Mouse (Mus musculus): ENCODE results near the gene Gng5. TPM values are rescaled to one million over a fixed set of nuclear protein-coding genes. Genes with fewer than 3 reads are reported as not detected.

Gng5 gene
- total RNA-seq, 2 experiments from 2014 or later = 264 to 272 TPM

DNA sequence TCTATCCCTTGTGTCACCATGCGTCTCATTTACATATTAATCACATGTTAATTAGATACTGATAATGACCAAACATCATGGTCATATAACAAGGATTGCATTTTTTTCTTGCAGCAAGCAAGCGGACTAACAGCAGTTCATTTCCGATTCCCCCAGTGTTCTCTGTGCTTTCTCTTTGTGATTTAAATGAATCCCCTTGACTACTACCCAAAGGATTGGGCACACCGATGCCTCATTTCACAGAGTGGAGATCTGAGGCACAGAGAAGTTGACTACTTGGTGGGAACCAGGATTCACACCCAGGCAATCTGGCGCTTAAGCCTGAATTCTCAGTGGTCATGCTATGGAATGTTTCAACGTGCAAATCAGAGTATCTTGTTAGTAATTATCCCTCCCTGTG lies 35.4 kb downstream of the Gng5 start:
- DNase-seq (ENCODE audit: low spot score in 2 of 2) = no peak

DNA sequence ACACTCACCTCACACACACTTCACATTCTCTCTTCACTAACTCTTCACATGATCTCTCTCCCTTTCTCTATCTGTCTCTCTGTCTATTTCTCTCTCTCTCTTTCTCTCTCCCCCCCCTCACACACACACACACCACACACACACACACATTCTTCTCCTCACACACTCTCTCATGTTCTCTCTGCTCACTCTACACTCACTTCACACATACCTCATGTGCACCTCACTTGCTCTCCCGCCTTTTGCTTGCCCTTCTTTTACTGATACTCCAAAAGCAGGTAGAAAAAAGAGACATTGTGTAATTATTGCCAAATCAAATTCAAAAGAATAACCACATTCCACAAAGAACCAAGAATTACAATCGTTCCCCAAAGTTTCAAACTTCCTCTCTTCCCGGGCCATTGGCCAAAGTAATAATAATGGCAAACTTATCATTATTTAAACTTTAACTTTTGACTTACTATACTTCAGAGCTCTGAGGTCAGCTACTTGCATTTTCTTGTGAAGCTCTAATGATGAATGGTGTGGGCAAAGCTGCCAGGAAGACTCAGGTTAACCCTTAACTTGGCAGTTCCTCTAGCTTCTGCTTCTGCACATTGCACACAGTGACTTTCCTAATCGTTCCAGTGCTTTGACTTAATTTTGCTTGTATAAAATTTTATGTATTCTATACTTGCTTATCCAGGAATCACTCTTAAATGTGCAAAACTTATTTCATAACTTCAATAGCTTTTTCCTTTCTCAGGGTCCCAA lies 41.1 kb downstream of the Gng5 start:
- no peak for DNase-seq (ENCODE audit: low spot score in 2 of 2)

DNA sequence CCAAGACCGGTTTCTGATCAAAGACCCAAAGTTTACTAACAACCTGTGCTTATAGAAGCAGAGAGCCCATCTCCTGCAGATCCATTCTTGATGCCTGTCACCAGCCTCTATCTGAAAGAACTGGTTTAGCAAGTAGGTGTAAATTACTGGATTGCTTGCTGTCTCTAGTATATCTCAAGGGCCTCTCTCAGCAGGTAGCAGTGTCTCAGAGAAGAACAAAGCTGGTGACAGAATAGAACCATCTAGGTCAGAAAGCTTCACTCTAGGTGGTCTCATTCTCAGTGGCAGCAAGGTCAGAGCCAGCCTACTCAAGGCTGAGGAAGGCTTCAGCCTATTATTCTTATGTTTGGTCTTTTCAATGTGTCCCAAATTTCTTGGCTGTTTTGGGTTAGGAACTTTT lies 44.0 kb downstream of the Gng5 start:
- no peak for DNase-seq (ENCODE audit: low spot score in 2 of 2)

DNA sequence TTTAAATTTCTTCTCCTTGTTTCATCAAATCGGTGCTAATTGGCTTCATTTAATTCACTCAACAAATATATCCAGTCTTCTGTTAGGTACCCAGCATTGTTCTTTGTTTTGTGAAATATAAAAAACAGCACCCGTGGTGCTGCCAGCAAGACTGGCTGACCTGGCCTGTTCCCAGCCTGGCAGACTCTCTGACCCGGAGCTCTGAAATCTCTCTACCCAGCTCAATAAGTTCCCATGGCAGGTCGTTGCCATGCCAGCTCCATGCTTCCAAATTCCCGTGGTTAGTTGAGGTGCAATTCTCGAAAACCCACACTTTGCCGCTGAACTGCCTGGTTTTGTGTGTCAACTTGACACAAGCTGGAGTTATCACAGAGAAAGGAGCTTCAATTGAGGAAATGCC lies 55.2 kb downstream of the Gng5 start:
- DNase-seq (ENCODE audit: low spot score in 2 of 2) = no peak

Other genes starting within 250 kb of the Gng5 start
- 1 to 10 TPM; 6.4 to 6.6 TPM for gene Ssx2ip, start 95.2 kb upstream of the Gng5 start, total RNA-seq (2021)
- gene Ctbs, start 50.0 kb upstream of the Gng5 start, total RNA-seq (2021) = 1 to 10 TPM; 5.3 to 8.2 TPM
- gene Spata1, start 54 bp upstream of the Gng5 start, total RNA-seq (2021) = 1 to 10 TPM; 2.7 to 3.3 TPM
- gene Rpf1, start 21.6 kb downstream of the Gng5 start, total RNA-seq (2021) = 10 to 100 TPM; 23.4 to 28.9 TPM
- gene Uox, start 70.6 kb downstream of the Gng5 start, total RNA-seq (2021) = under 1 TPM in 1 of 2 experiments, not detected in 1; 0.53 TPM
- gene Dnase2b, start 115.8 kb downstream of the Gng5 start, total RNA-seq (2021) = not detected
- gene 4930503B20Rik, start 151.5 kb downstream of the Gng5 start, total RNA-seq (2021) = not detected
- under 1 TPM in 1 of 2 experiments, not detected in 1; 0.58 TPM for gene Samd13, start 185.8 kb downstream of the Gng5 start, total RNA-seq (2021)

Measured in adrenal gland, adult 18-20 months (tissue).